Mouse (Mus musculus) spleen, adult 12 weeks (tissue): Measurements from ENCODE around the gene B4galnt1.
"Not testable (repeated sequence)": the region's sequence is repeated elsewhere in the genome, so short reads cannot be mapped to it uniquely, and the experiment has no call there.

Source experiments
- DNase-seq: peaks from one replicate; pipeline ENCODE4 v3.0.0; 2022; ENCODE audit warnings: low spot score

Gene B4galnt1

GRCm38 (mm10) chr10:127189651-127190381 lies 24.8 kb downstream of the B4galnt1 start, which contains the start of gene Arhgef25:
TSS of gene Arhgef25 (minus strand) at chr10:127190083.
- no peak for DNase-seq

- no peak for DNase-seq
Measured at GRCm38 (mm10) chr10:127190398-127191190, 25.6 kb downstream of the B4galnt1 start.

- no peak for DNase-seq
Measured at GRCm38 (mm10) chr10:127191191-127192056, 26.4 kb downstream of the B4galnt1 start.

- not testable (repeated sequence) for DNase-seq
Measured at GRCm38 (mm10) chr10:127192057-127192328, 27.0 kb downstream of the B4galnt1 start.

GRCm38 (mm10) chr10:127193011-127193410 lies 28.0 kb downstream of the B4galnt1 start:
- DNase-seq, result no peak

GRCm38 (mm10) chr10:127194428-127195327 lies 29.7 kb downstream of the B4galnt1 start:
- no peak for DNase-seq

- DNase-seq, result no peak
Measured at GRCm38 (mm10) chr10:127195328-127196129, 30.5 kb downstream of the B4galnt1 start, which contains the start of gene Dtx3. TSS of gene Dtx3 (minus strand) at chr10:127195728.

- no peak for DNase-seq
Measured at GRCm38 (mm10) chr10:127196392-127196791, 31.4 kb downstream of the B4galnt1 start.

GRCm38 (mm10) chr10:127197104-127197503 lies 32.1 kb downstream of the B4galnt1 start:
- DNase-seq, result no peak

GRCm38 (mm10) chr10:127197505-127198110 lies 32.6 kb downstream of the B4galnt1 start:
- no peak for DNase-seq

GRCm38 (mm10) chr10:127198492-127198891 lies 33.5 kb downstream of the B4galnt1 start:
- no peak for DNase-seq

GRCm38 (mm10) chr10:127199068-127199467 lies 34.0 kb downstream of the B4galnt1 start:
- DNase-seq, result no peak

- DNase-seq, result no peak
Measured at GRCm38 (mm10) chr10:127199474-127199873, 34.4 kb downstream of the B4galnt1 start.

GRCm38 (mm10) chr10:127200279-127200678 lies 35.3 kb downstream of the B4galnt1 start:
- DNase-seq, result no peak

- DNase-seq, result no peak
Measured at GRCm38 (mm10) chr10:127203106-127203505, 38.1 kb downstream of the B4galnt1 start.

- DNase-seq, result no peak
Measured at GRCm38 (mm10) chr10:127204589-127204988, 39.6 kb downstream of the B4galnt1 start.

GRCm38 (mm10) chr10:127205373-127205772 lies 40.3 kb downstream of the B4galnt1 start:
- no peak for DNase-seq

GRCm38 (mm10) chr10:127208921-127209320 lies 43.9 kb downstream of the B4galnt1 start:
- no peak for DNase-seq

GRCm38 (mm10) chr10:127209928-127210570 lies 45.0 kb downstream of the B4galnt1 start:
- DNase-seq, result no peak
